Mouse (Mus musculus) limb, embryonic 10.5 days (tissue): ENCODE data around the gene Sp1. TPM values are rescaled to one million over a fixed set of nuclear protein-coding genes. Genes with fewer than 3 reads are reported as not detected.

Source experiments
- DNase-seq: peaks from one replicate; pipeline ENCODE4 v3.0.0-alpha.2; 2017; ENCODE audit warnings: low spot score
- H3K27ac ChIP-seq: fragments of 300-500 bp; sonication (generic); 2 replicates; pipeline ENCODE4 v1.5.1; 2016; ENCODE audit warnings: mild to moderate bottlenecking
- H3K27me3 ChIP-seq: fragments of 300-500 bp; sonication (generic); 2 replicates; pipeline ENCODE4 v1.6.1; 2016; ENCODE audit warnings: low read depth, mild to moderate bottlenecking; ENCODE audit not compliant: poor library complexity, severe bottlenecking
- H3K36me3 ChIP-seq: fragments of 300-500 bp; sonication (generic); 2 replicates; pipeline ENCODE4 v1.6.1; 2016; ENCODE audit warnings: mild to moderate bottlenecking, moderate library complexity
- H3K4me1 ChIP-seq: fragments of 300-500 bp; sonication (generic); 2 replicates; pipeline ENCODE4 v1.6.1; 2016
- H3K4me3 ChIP-seq: fragments of 300-500 bp; sonication (generic); 2 replicates; pipeline ENCODE4 v1.5.1; 2016; ENCODE audit warnings: mild to moderate bottlenecking, moderate library complexity
- H3K9me3 ChIP-seq: fragments of 300-500 bp; sonication (generic); replicated peaks from 2 replicates; pipeline ENCODE4 v1.6.1; 2016; ENCODE audit warnings: mild to moderate bottlenecking
- WGBS: fragments of 180-500 bp; shearing (Covaris S2); methylation state at CpG from one replicate; pipeline ENCODE4 v1.1.7; 2016; 5-methylcytosine and 5-hydroxymethylcytosine counted together
- polyA plus RNA-seq: library from polyadenylated mRNA; unstranded; fragments of >200 nt; fragmentation: Nextera tagmentation; extraction: Ambion mirVana; gene quantifications from 2 replicates; pipeline ENCODE4 v1.2.1, GENCODE M21; 2016

Gene Sp1
- 9.1 and 9.8 TPM in 2 replicates for polyA plus RNA-seq

DNA sequence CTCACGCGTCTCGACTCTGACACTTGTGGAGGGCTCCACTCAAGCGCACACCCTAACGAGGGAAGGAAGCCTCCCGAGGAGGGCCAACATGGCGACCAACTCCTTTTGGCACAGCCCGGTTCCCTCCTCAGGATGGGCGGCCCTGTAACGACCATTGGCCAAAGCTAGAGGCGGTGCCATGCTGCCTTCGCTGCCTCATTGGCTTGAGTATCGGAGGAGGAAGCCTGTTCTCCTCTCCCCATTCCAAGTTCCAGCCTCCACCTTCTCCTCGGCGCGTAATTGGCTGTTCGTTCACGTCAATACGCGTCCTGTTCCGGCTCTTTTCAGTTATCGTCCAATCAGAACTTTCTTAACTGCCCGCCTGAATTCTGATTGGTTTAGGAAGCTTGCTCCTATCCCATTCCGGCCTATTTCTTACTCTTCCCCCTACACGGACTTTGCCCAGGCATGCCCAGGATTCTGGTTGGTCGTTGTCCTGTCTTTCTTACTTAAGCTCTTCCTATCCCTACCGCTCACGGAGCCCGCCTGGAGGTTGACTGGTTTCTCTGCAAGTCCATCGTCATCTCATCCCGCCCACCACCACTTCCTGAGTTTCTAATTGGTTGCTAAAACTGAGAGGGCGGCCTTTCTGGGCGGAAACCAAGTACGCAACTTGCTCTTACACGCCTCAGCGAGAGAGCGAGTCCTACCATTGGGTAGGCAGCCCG is at the start of gene Sp1:
TSS of gene Sp1 (plus strand) at position 655 of the 707 bp plus-strand sequence.
- peak; percentile 94 for DNase-seq
- under 1% methylated on average over 38 of the region's 38 CpGs for WGBS
- peaks cover 36% of the 10 kb centered on the region for H3K36me3 ChIP-seq
- H3K4me1 ChIP-seq = peaks cover 43% of the 10 kb centered on the region
- peak within 1 kb of the TSS; percentile 91 for H3K4me3 ChIP-seq
- no peaks in the 10 kb centered on the region for H3K9me3 ChIP-seq
- peak within 1 kb of the TSS; percentile 100 for H3K27ac ChIP-seq
- H3K27me3 ChIP-seq = no peaks in the 10 kb centered on the region

DNA sequence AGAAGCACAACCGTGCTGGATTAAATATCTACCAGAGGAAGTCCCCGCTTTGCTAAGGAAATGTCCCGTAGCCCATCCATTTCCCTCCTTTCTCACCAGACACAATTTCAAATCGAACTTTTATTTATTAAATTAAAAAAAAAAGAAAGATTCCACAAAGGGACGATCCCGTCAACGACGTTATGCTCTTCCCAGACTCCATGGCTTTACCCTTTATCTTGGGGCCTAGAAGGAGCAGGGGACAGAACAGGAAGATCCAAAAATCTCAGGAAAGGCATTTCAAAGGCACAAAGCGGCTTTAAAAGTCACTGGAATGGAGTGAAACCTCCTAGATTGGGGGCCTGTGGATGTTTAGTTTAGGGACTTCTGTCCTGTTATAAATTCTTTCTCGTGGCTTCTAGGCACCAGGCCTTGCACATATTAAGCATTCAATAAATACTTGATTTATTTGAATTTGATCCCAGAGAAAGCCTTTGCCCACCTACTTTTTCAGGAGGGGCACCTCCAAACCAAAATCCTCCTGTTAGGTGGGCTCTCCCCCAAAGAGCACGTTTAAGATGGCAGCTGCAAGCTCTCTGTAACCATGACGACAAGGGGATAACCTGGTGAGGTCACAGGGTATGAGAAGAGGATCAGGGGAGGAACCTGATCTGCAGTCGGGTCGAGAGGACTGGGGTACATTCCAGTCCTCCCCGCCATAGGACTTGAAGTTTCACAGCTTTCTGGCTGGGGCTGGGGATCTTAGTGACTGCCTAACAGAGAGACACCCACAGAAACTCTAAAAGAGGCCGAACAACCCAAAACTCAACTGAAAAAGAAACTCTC is 49.2 kb upstream of the Sp1 start:
- Histone ChIP-seq H3K4me1 (peaks cover 55% of the 10 kb centered on the region), H3K27ac (peak overlapping the region; percentile 98), H3K36me3 (no peaks in the 10 kb centered on the region), H3K4me3 (peak overlapping the region; percentile 65), H3K9me3 (no peaks in the 10 kb centered on the region), H3K27me3 (peaks cover 35% of the 10 kb centered on the region)
- WGBS = 19% methylated on average over 16 of the region's 16 CpGs
- DNase-seq = peak; percentile 47

DNA sequence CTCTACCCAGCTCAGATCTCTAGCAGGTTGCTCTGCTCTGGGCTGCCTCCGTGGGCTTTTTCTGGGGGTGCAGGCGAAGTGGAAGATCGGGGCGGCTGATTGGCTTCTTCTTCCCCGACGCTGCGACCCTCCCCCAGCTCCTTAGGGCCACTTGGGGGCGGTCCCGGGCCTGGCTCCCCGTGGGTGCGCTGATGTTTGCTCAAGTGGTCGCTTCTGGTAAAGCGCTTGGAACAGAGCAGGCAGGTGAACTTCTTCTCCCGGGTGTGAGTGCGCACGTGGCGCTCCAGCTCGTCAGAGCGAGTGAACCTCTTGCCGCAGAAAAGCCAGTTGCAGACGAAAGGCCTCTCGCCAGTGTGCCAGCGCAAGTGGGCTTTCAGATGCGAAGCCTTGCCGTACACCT is 47.8 kb upstream of the Sp1 start:
- no peaks in the 10 kb centered on the region for H3K36me3 ChIP-seq
- H3K9me3 ChIP-seq = no peaks in the 10 kb centered on the region
- H3K27ac ChIP-seq = peak overlapping the region; percentile 80
- H3K4me1 ChIP-seq = peaks cover 67% of the 10 kb centered on the region
- peak; percentile 65 for DNase-seq
- H3K4me3 ChIP-seq = peak overlapping the region; percentile 44
- 1% methylated on average over 25 of the region's 25 CpGs for WGBS
- H3K27me3 ChIP-seq = peaks cover 46% of the 10 kb centered on the region

DNA sequence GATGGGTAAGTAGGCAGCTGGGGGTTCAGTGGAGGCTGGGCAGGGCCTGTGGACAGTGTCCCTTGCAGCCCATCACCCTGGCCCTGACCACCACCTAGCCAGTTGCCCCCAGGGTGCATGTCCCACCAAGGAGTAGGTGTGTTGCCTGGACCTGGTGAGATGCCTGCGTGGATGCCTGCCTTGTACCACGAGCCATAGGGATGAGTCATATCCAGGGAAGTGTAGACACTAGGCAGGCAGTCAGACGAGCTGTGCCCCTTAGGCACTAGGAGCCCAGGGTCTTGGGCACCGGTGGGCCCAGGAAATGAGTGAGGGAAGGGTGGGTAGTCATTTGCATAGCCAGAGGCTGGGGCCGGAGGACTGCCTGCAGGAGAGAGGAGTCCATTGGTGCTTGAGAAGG is 47.1 kb upstream of the Sp1 start:
- Histone ChIP-seq H3K4me3 (peak overlapping the region; percentile 44; the same call in 1 of the 2 replicates), H3K9me3 (no peaks in the 10 kb centered on the region), H3K36me3 (no peaks in the 10 kb centered on the region), H3K27ac (peak overlapping the region; percentile 80), H3K27me3 (peaks cover 53% of the 10 kb centered on the region), H3K4me1 (peaks cover 67% of the 10 kb centered on the region)
- 18% methylated on average over 5 of the region's 5 CpGs for WGBS
- peak; percentile 44 for DNase-seq

DNA sequence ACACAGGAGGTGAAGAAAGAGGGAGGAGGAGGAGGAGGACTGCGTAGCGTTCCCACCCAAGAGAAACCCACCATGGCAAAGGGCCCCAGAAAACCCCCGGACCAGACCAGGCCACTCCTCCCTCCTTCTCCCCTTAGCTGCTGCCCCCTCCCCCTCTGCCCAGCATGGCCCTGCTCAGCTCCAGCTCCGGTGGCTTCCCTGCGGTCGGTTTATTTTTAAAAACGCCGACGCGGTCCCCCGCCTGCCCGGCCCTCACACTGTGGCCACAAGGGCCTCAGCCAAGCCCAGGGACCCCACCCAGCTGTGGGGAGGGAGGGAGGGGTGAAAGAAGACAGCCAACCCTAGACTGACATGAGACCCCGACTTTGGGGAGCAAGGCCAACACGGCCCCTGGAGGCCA is 43.3 kb upstream of the Sp1 start:
- Histone ChIP-seq H3K27me3 (peaks cover 58% of the 10 kb centered on the region), H3K27ac (peak overlapping the region; percentile 87), H3K4me3 (peak overlapping the region; percentile 41), H3K36me3 (no peaks in the 10 kb centered on the region), H3K4me1 (peaks cover 54% of the 10 kb centered on the region), H3K9me3 (no peaks in the 10 kb centered on the region)
- peak; percentile 56 for DNase-seq
- 11% methylated on average over 14 of the region's 14 CpGs for WGBS

DNA sequence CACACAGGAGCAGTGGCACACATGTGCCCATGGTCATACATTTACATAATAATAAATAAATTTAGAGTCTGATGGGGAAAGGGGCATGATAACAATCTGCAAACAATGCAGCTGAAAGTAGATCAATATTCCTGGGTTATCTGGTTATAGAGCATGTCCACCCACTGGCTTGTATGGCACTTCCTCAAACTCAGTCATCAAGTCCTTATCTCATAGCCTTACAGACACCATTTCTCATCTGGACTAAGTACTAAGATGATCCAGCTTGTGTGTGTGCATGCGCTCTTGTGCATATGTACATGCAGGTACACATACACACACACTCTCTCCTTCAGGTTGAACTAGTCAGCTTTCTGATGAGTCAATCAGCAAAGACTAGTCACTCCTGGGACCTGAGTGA is 41.3 kb upstream of the Sp1 start:
- WGBS = 92% methylated on average over 1 of the region's 1 CpGs
- DNase-seq = no peak
- Histone ChIP-seq H3K27ac (no peak overlapping the region), H3K27me3 (peaks cover 39% of the 10 kb centered on the region), H3K4me1 (peaks cover 39% of the 10 kb centered on the region), H3K4me3 (no peak overlapping the region), H3K9me3 (no peaks in the 10 kb centered on the region), H3K36me3 (no peaks in the 10 kb centered on the region)

DNA sequence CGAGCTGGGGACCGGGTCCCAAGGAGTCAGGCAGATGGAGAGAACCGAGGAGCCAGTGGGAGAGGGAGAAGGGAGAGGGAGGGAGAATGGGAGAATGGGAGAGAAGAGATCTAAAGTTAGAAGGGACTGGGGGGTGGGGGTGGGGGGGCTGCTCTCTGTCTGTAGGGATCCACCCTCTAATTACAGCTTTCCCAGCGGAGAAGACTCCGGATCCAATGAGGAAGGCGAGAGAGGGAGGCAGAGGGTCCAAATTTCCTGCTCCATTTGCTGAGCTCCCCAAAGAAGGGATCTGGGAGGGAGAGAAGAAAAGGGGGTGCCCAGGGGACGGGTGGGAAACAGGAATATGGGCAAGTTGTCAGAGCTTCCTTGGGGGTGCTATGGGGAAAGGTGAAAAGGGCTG is 39.7 kb upstream of the Sp1 start:
- 7% methylated on average over 7 of the region's 7 CpGs for WGBS
- no peaks in the 10 kb centered on the region for H3K36me3 ChIP-seq

DNA sequence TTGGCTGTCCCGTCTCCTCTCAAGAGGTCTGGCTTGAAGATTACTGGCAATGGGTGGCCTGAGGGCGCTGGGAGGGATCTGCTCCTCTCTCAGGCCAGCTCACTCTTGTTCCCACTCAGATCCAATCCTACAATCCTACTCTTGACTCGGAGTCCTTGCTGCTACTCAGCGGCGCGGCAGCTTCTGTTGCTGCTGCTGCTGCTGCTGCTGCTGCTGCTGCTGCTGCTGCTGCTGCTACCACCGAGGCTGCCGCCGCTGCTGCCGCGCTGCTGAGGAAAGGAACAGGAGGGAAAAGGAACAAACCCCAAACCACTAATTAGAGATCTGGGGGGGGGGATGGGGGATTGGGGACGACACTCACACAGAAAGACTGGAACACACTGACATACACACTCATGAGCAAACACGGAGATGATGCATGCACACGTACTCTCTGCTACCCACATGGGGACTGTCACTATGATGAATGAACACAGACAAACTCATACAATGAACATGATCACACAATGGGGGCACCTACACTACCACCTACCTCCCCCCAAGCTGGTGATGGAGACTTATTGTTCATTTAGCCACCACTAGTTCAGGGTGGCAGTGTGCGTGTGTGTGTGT is 39.1 kb upstream of the Sp1 start, which contains the start of gene Sp7:
TSS of gene Sp7 (minus strand) at position 450 of the 612 bp plus-strand sequence.
- H3K27me3 ChIP-seq = peaks cover 32% of the 10 kb centered on the region

More for the DNA sequence above, 39.7 kb upstream of the Sp1 start:
- no peak for DNase-seq
- Histone ChIP-seq H3K4me3 (peak overlapping the region; percentile 50), H3K27ac (peak overlapping the region; percentile 78), H3K9me3 (no peaks in the 10 kb centered on the region), H3K4me1 (peaks cover 52% of the 10 kb centered on the region), H3K27me3 (peaks cover 32% of the 10 kb centered on the region)

DNA sequence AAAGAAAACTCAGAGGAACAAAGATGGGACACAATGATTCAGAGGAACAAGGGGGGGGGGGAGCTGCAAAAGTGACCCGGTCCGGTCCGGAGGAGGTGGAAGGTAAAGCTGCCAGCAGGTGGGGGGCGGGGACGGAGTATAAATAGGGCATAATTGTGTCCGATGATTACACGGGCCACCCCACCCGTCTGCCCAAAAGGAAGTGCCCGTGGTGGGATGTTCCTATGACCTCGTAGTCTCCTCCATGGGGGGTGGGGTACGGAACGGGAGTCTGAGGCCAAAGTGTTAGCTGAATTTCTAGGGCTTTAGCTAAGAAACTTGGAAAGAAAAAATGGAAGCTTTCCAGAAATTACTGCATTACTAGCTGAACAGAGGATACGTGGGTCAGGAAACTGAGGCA is 36.0 kb upstream of the Sp1 start:
- H3K27ac ChIP-seq = peak overlapping the region; percentile 87
- peak overlapping the region; percentile 17 for H3K4me3 ChIP-seq
- H3K4me1 ChIP-seq = peaks cover 51% of the 10 kb centered on the region
- no peaks in the 10 kb centered on the region for H3K9me3 ChIP-seq
- 15% methylated on average over 13 of the region's 13 CpGs for WGBS
- H3K27me3 ChIP-seq = peaks cover 17% of the 10 kb centered on the region
- DNase-seq = no peak
- H3K36me3 ChIP-seq = no peaks in the 10 kb centered on the region

More for the DNA sequence above, 39.1 kb upstream of the Sp1 start, which contains the start of gene Sp7:
- Histone ChIP-seq H3K4me1 (peaks cover 57% of the 10 kb centered on the region), H3K9me3 (no peaks in the 10 kb centered on the region), H3K4me3 (peak within 1 kb of the TSS; percentile 50), H3K36me3 (no peaks in the 10 kb centered on the region), H3K27ac (peak within 1 kb of the TSS; percentile 78)
- WGBS = 8% methylated on average over 15 of the region's 15 CpGs
- DNase-seq = peak; percentile 61

DNA sequence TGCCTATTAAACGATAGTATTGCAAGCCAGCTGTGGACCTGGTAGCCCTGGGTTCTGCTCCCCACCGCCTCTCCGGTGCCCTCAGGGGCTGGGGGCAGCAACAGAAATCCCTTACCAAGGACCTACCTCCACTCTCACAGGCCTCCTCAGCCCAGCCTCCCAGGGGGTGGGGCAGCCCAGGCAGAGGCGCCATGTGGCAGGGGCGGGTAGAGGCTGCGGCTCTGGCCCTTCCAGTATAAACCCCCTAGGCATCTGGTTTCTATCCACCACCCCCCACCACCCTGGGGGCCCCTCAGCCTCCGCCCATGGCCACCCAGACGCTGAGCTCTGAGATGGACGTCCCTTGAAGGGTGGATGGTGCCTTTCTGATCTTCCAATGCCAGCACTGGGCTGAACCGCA is 35.2 kb upstream of the Sp1 start:
- H3K4me3 ChIP-seq = peak overlapping the region; percentile 42
- DNase-seq = peak; percentile 74
- peaks cover 12% of the 10 kb centered on the region for H3K27me3 ChIP-seq
- H3K4me1 ChIP-seq = peaks cover 49% of the 10 kb centered on the region
- whole genome bisulfite sequencing = 1% methylated on average over 10 of the region's 10 CpGs
- H3K36me3 ChIP-seq = no peaks in the 10 kb centered on the region
- peak overlapping the region; percentile 87 for H3K27ac ChIP-seq
- no peaks in the 10 kb centered on the region for H3K9me3 ChIP-seq

DNA sequence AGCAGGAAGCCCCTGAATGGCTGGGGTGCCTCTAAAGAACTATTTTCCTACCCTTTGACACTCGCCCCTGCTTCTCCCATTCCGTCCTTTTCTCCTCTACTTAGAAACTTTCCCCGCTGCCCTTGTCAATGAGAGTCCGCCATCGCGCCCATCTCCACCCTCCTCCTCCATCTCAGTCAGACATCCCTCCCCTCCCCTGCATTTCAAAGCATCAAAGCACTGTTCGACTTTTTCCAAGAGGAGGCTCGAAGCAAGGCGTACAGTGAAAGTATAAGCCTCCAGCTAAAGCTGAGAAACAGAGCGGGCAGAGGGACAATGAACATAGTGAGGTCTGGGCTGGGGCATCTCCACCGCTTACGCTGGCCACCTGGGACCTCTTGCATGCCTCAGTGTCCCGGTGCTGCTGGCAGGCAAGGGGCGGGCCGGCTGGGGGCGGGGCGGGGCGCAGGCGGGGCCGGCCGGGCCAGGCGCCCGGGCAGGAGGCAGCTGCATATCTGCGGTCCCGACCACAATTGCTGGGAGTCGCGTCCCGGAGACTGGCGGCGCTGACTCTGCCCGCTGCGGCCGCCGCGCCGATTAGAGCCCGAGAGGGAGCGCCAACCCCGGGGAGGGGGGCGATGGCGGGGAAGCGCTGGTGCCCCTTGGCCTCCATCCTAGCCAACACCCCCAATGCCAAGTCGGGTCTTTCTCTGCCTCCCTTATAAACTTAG is 29.3 kb upstream of the Sp1 start:
- Histone ChIP-seq H3K4me3 (peak overlapping the region; percentile 63), H3K4me1 (peaks cover 42% of the 10 kb centered on the region), H3K36me3 (no peaks in the 10 kb centered on the region), H3K9me3 (no peaks in the 10 kb centered on the region), H3K27ac (peak overlapping the region; percentile 91), H3K27me3 (0 out of 2 replicates have a peak, but pooled peaks cover 3% of the 10 kb centered on the region)
- WGBS = under 1% methylated on average over 43 of the region's 43 CpGs
- peak; percentile 85 for DNase-seq

DNA sequence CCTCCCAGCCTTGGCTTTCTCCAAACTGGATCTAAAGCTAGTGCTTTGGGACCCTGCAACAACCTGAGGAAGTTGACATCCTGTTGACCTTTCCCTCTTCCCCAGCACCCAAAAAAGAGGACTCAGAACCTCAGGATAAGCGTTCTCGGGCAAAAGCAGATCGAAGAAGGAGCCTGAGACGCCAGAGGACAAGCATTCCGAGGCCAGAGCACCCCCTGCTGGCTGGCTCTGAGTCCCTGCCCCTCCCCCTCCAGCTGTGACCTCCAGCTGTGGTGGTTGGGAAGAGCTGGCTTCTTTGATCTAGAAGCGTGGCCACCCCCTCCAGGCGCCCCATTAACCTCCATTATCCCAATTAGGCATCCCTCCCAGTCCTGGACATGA is 28.8 kb upstream of the Sp1 start:
- no peaks in the 10 kb centered on the region for H3K36me3 ChIP-seq
- no peaks in the 10 kb centered on the region for H3K9me3 ChIP-seq
- peaks cover 43% of the 10 kb centered on the region for H3K4me1 ChIP-seq
- 0 out of 2 replicates have a peak, but pooled peaks cover under 1% of the 10 kb centered on the region for H3K27me3 ChIP-seq
- 1% methylated on average over 7 of the region's 7 CpGs for WGBS
- peak; percentile 93 for DNase-seq
- peak overlapping the region; percentile 63 for H3K4me3 ChIP-seq
- H3K27ac ChIP-seq = peak overlapping the region; percentile 91
